Mouse (Mus musculus) heart, adult 2 months (tissue): ENCODE measurements at regions not wholly inside any gene's neighbourhood (a gene's known extent, or its start where the extent isn't known, plus 50 kb on each side); places are given as distances from the start of the nearest gene placed in this dataset.

Source experiments
- CTCF ChIP-seq: fragments of 200-600 bp; IDR thresholded peaks from 2 replicates; pipeline ENCODE4 v1.8.1; 2022; ENCODE audit warnings: antibody characterized with exemption, mild to moderate bottlenecking, moderate library complexity
- EP300 ChIP-seq: fragments of 200-500 bp; IDR thresholded peaks from 2 replicates; pipeline ENCODE4 v1.6.1; 2011; ENCODE audit warnings: low read depth, low read length, control low read depth; ENCODE audit not compliant: insufficient read depth
- POLR2A ChIP-seq: fragments of 200-500 bp; IDR thresholded peaks from 2 replicates; pipeline ENCODE4 v1.6.1; 2011; ENCODE audit warnings: mild to moderate bottlenecking, low read depth, low read length, control low read depth; ENCODE audit not compliant: insufficient read depth

GRCm38 (mm10) chr14:29784506-29784905 lies 62.8 kb upstream of the Cacna2d3 start:
- TF ChIP-seq CTCF (no peak), POLR2A (no peak), EP300 (no peak)
